Mouse (Mus musculus): ENCODE measurements at regions not wholly inside any gene's neighbourhood (a gene's known extent, or its start where the extent isn't known, plus 50 kb on each side); places are given as distances from the start of the nearest gene placed in this dataset.
"Not testable (repeated sequence)": the region's sequence is repeated elsewhere in the genome, so short reads cannot be mapped to it uniquely, and the experiment has no call there.

- no peak for ATAC-seq
Observed at GRCm38 (mm10) chr1:80969927-80970326, 106.8 kb upstream of the Nyap2 start.

GRCm38 (mm10) chr1:80969194-80969593 is 107.6 kb upstream of the Nyap2 start:
- ATAC-seq: no peak

- no peak for ATAC-seq
Observed at GRCm38 (mm10) chr1:80965792-80966191, 111.0 kb upstream of the Nyap2 start.

GRCm38 (mm10) chr1:80964376-80964775 is 112.4 kb upstream of the Nyap2 start:
- no peak for ATAC-seq

GRCm38 (mm10) chr1:80963838-80964237 is 112.9 kb upstream of the Nyap2 start:
- no peak for ATAC-seq

- ATAC-seq: no peak
Observed at GRCm38 (mm10) chr1:80950406-80950805, 126.3 kb upstream of the Nyap2 start.

GRCm38 (mm10) chr1:80946049-80946448 is 130.7 kb upstream of the Nyap2 start:
- ATAC-seq: not testable (repeated sequence)

- ATAC-seq: no peak
Observed at GRCm38 (mm10) chr1:80939372-80939771, 137.4 kb upstream of the Nyap2 start.

- no peak for ATAC-seq
Observed at GRCm38 (mm10) chr1:80899281-80899680, 141.0 kb upstream of the Dock10 start.

GRCm38 (mm10) chr1:80874140-80874849 is 116.0 kb upstream of the Dock10 start:
- peak; percentile 64 for ATAC-seq

- ATAC-seq: no peak
Observed at GRCm38 (mm10) chr1:80873596-80873995, 115.3 kb upstream of the Dock10 start.

GRCm38 (mm10) chr1:80868805-80869204 is 110.5 kb upstream of the Dock10 start:
- no peak for ATAC-seq

GRCm38 (mm10) chr1:80856981-80857380 is 98.7 kb upstream of the Dock10 start:
- no peak for ATAC-seq

- ATAC-seq: peak; percentile 89
Observed at GRCm38 (mm10) chr1:80854945-80855656, 96.8 kb upstream of the Dock10 start.

GRCm38 (mm10) chr1:80854289-80854701 is 96.0 kb upstream of the Dock10 start:
- ATAC-seq: no peak

GRCm38 (mm10) chr1:80852761-80853160 is 94.4 kb upstream of the Dock10 start:
- no peak for ATAC-seq

GRCm38 (mm10) chr1:80830196-80830794 is 72.0 kb upstream of the Dock10 start:
- ATAC-seq: no peak

- no peak for ATAC-seq
Observed at GRCm38 (mm10) chr1:80826383-80826782, 68.1 kb upstream of the Dock10 start.

- no peak for ATAC-seq
Observed at GRCm38 (mm10) chr1:80823953-80824352, 65.6 kb upstream of the Dock10 start.

GRCm38 (mm10) chr1:80822185-80822584 is 63.9 kb upstream of the Dock10 start:
- no peak for ATAC-seq

- ATAC-seq: no peak
Observed at GRCm38 (mm10) chr1:80812906-80813305, 54.6 kb upstream of the Dock10 start.

All from CD4-positive, CD25-positive, alpha-beta regulatory T cell, adult 4 months (primary cell).